Mouse (Mus musculus) R1 (cell line): ENCODE results near the gene Arfgef3.

Experiments used
- DNase-seq: peaks from one replicate; pipeline ENCODE4 v3.0.0-alpha.2; 2018; ENCODE audit warnings: low read depth, low spot score

Gene Arfgef3

GRCm38 (mm10) chr10:18681385-18681954, 62.3 kb downstream of the Arfgef3 start:
- no peak for DNase-seq

- DNase-seq = no peak
These were observed 62.9 kb downstream of the Arfgef3 start for GRCm38 (mm10) chr10:18680661-18681384.

DNA sequence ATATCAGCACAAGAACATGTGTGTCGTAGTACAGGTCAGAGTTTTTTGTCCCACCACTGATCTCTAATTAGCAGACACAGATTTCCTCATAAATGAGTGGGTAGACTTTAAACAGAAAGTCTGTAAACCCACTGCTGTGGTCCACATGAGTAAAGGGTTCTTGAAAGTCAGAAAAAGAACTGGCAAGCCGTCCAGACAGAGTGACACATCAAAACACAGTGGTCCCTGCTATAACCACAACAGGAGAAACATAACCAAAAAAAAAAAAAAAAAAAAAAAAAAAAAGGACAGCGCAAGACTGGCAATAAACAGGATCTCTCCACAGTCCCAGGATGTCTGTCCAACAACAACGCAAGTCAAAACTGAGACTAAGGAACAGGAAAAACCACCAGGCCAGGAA, 64.9 kb downstream of the Arfgef3 start:
- no peak for DNase-seq

- DNase-seq = no peak
These were observed 79.0 kb downstream of the Arfgef3 start for GRCm38 (mm10) chr10:18664794-18665193.

- DNase-seq = no peak
These were observed 79.7 kb downstream of the Arfgef3 start for GRCm38 (mm10) chr10:18664016-18664415.

DNA sequence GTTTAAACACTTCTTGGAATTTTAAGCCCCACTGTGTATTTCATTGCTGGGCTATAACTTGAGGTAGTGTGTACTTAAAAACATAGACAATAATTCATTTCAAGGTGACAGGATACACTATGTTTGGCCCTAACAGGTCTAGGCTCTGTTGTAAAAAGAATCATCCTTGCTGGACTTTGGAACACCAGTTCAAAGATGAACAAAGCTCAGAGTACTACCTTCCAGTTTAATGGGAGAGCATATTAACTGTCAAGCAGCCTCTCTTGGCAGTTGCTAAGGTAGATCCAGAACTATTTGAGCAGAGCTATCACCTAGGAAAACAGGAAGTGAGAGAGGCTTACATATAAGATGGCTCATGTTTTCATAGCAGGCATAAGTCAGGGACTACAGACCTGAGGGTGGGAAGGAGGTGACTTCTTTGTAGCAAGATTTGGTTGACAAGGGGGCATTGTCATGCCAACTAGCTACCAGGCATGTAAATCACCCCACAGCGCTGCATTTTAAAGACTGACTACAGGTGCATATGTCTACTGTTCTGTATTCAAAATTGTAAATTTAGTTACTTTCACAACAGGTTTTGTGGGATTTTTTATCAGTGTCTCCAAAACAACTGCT, 82.0 kb downstream of the Arfgef3 start:
- DNase-seq = peak; percentile 58

DNA sequence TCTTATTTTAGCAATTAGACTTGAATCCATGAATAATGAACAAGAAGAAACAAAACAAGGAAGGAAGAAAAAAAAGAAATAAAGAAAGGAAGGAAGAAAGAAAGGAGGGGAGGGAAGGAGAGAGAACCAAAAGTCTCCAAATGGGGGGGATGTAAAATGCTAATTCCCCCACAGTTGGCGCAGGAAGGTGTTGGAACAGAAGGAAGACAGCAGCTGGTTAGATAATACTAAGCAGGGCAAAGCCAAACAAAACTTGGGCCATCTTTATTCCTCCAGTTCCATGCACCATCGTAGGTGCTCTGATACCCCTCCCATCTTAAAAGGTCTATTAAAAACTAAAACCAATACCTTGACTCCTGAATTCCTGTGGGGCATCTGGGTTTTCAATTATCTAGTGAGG, 82.8 kb downstream of the Arfgef3 start:
- no peak for DNase-seq

GRCm38 (mm10) chr10:18657588-18657987, 86.2 kb downstream of the Arfgef3 start:
- no peak for DNase-seq

DNA sequence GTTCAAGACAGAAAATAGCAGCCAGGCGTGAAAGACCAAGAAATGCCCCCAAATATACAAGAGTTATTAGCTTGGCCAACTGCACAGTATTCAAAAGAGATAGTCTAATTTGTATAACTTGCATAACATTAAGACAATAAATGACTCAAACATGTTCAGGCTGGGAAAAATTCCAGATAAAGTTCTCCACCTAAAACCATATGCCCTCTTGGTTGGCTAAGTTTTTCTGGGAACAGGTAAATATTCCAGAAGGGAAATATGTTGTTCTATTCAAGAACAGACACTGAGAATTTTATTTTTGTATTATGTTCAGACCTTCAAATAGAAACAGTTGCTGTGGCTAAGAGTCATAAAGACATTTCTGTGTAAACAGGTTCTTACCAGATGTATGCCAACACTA, 96.7 kb downstream of the Arfgef3 start:
- no peak for DNase-seq

GRCm38 (mm10) chr10:18646035-18646434, 97.7 kb downstream of the Arfgef3 start:
- DNase-seq = no peak

DNA sequence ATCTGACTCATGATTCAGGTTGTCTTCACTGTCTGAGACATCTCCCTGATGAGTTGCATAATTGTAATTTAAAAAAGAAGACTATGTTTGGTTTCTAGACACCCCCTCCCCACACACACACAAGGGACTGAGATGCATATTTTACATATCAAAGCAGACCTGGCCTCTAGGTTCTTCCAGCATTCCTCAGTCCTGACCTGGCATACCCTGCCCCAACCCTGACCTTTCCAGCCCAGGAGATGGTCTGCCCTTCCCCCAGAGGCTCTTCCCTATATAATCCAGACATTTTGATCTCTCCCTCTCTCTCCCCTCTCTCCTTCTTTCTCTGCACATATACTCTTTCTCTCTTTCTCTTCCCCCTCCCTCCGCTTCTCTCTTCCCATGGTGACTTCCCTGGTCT, 99.4 kb downstream of the Arfgef3 start:
- peak; percentile 82 for DNase-seq

- DNase-seq = peak; percentile 13
These were observed 100.2 kb downstream of the Arfgef3 start for GRCm38 (mm10) chr10:18643506-18643905.

DNA sequence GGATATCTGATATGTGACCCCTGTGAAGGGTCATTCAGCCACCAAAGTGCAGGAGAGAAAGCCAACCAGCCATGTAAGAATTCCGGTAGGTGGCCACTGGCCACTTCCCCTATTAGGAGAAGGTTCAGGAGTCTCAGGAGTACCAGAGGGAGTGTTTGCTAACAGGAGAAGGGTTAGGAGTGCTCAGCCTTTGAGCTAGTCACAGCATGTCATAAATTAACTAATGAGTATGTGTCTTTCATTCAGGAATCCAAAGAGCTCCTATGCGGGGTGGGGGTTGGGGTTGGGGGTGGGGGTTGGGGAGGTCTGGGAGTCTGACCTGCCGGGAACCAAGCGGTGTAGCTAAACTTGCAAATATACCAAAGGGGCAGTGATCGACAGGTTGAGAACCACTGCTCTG, 100.9 kb downstream of the Arfgef3 start:
- DNase-seq = peak; percentile 52

GRCm38 (mm10) chr10:18640596-18640995, 103.2 kb downstream of the Arfgef3 start:
- DNase-seq = no peak

DNA sequence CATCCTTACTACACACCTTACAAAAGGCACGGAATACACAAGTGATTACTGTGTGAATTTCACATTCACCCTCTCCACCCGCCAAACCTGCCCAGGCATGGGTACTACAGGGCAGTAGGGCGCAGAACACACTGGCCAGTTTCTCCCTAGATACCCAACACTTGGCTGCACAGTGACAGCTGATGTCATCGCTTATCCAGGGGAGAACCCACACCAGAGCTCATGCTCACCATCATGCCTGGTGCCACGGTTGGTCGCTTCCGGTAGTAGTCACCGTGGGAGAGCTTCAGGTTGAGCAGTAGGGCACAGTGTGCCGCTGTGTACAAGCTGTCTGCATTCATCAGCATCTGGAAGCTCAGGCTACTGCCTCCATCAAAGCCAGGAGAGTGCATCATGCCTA, 108.3 kb downstream of the Arfgef3 start:
- no peak for DNase-seq

DNA sequence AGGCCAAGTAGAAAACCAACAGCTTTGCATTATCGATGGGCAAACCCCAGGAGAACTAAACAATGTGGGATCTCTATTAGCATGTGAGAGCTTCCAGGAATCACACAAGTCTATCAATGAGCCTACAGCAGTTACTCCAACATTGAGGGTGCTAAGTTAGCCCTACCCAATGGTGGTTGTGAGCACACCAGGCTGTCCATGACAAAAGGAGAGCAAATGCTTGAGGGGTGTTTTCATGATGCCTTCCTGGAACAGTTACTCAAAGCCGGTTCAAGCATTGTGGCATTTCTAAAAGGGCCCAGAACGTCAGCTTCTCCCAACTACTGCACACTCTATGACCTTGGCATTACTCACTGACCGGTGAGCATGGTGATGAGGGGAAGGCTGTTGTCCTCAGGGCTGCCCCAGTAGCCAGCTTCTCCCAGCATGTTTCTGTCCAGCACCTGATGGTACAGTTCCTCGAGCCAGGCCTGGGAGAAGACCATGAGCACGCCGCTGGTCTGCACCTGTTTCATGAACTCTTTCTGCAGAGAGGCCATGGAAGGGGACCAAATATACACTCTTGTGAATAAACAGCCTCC, 109.3 kb downstream of the Arfgef3 start:
- peak; percentile 78 for DNase-seq

GRCm38 (mm10) chr10:18630498-18630897, 113.3 kb downstream of the Arfgef3 start:
- DNase-seq = no peak

- no peak for DNase-seq
These were observed 116.2 kb downstream of the Arfgef3 start for GRCm38 (mm10) chr10:18627530-18627929.

GRCm38 (mm10) chr10:18612796-18613195, 131.0 kb downstream of the Arfgef3 start:
- no peak for DNase-seq

DNA sequence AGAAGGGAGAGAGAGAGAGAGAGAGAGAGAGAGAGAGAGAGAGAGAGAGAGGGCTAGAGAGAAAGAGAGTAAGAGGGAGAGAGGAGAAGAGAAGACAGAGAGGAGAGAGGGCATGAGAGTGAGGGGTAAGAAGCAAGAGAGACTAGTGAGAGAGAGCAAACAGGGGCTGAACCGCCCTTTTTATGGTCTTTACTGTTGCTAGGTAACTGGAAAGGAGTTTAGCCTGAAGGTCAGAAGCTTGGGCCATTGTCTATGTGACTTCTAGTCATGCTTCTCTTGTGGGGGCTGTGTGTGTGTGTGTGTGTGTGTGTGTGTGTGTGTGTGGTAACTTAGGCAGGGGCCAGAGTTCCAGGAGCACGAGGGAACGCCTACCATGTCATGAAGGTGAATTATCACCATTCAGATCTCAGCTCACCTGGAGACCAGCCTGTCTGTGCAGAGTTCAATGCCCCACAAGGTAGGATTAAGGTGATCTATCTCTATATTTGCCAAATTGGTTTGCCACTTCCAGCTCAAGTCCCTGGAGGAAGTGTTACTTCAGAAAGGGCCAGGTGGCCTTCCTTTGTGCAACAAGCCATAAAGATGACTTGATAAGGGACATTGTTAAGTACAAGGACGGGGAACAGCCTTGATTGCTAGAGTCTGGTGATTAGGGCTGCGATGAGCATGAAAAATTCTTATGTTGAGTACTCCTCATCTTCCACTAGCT, 138.8 kb downstream of the Arfgef3 start:
- DNase-seq = peak; percentile 25

GRCm38 (mm10) chr10:18602030-18602429, 141.7 kb downstream of the Arfgef3 start:
- peak; percentile 74 for DNase-seq

DNA sequence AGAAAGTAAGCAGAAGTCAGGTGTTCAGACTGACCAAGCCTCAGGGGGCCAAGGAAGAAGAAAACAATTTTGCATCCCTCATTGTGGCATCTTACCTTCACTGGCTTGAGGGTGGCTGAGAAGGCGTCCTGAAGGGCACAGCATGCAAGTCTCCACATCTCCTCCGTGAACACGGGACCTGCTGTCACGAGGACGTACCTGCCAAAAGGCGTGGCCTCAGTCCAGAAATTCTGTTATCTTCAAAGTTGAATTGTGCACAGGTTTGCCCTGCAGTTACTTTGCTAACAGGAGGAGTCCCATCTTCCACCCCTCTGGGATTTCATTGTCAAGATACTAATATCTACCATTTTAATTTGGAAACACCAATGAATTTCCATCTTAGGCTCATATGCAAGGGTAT, 146.1 kb downstream of the Arfgef3 start:
- DNase-seq = no peak
